Mouse (Mus musculus) cerebellum, adult 2 months (tissue): ENCODE measurements around the gene Gm49450.

Source experiments
- CTCF ChIP-seq: fragments of 200-500 bp; IDR thresholded peaks from 2 replicates; pipeline ENCODE4 v1.5.1; 2011; ENCODE audit warnings: low read depth, mild to moderate bottlenecking, control low read depth, low read length, moderate library complexity, borderline replicate concordance; ENCODE audit not compliant: insufficient read depth
- POLR2A ChIP-seq: fragments of 200-500 bp; IDR thresholded peaks from 2 replicates; pipeline ENCODE4 v1.6.1; 2011; ENCODE audit warnings: low read length, control low read depth, borderline replicate concordance; ENCODE audit not compliant: insufficient read depth

DNA sequence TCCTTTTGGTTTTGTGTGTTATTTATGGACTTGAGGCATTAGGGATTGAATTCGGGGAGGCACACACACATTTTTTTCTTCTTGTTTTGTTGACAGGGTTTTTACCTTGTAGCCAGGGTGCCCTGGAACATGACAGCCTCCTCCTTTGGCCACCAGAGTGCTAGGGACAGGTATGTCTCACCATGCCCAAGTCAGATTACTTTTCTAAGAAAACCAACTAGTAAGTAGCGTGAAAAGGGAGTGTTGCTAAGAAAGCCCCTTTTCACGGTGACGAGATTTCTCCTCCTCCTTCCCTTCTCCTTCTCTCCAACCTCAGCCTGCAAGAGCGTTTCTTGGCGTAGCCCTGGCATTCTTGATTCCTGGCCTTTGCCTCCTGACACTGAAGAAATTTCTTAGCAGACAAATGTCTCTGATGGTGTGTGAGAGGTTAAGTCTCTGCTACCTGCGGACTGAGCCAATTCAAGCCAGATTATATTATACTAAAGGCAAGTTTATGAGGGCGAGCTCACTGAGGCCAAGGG is 34.4 kb upstream of the Gm49450 start:
- TF ChIP-seq POLR2A (no peak), CTCF (no peak)
